Mouse (Mus musculus): Measurements from ENCODE around the gene Foxp1. TPM values are rescaled to one million over a fixed set of nuclear protein-coding genes. Genes with fewer than 3 reads are reported as not detected.

Gene Foxp1
- polyA plus RNA-seq, 1 experiment from 2014 or later: 141 TPM

- no peak overlapping the region for H3K4me3 ChIP-seq
- H3K27me3 ChIP-seq: no peaks in the 10 kb centered on the region
- H3K9ac ChIP-seq: no peak overlapping the region
- no peaks in the 10 kb centered on the region for H3K36me3 ChIP-seq
- WGBS: 88% methylated on average over 4 of the region's 4 CpGs
- no peak overlapping the region for H3K27ac ChIP-seq
- H3K4me2 ChIP-seq (replicated peaks): no peak overlapping the region
- no peaks in the 10 kb centered on the region for H3K4me1 ChIP-seq
- H3K9me3 ChIP-seq: no peaks in the 10 kb centered on the region
- no peak for ATAC-seq (ENCODE audit: low FRiP score, low read depth)
Observed at GRCm38 (mm10) chr6:99251924-99252323, 270.6 kb downstream of the Foxp1 start.

- WGBS: 85% methylated on average over 3 of the region's 3 CpGs
- Histone ChIP-seq H3K4me2 (replicated peaks) (no peak overlapping the region), H3K9me3 (no peaks in the 10 kb centered on the region), H3K4me3 (no peak overlapping the region), H3K9ac (no peak overlapping the region), H3K27me3 (no peaks in the 10 kb centered on the region), H3K36me3 (no peaks in the 10 kb centered on the region), H3K4me1 (no peaks in the 10 kb centered on the region), H3K27ac (no peak overlapping the region)
- no peak for ATAC-seq (ENCODE audit: low FRiP score, low read depth)
Observed at GRCm38 (mm10) chr6:99251222-99251621, 271.3 kb downstream of the Foxp1 start.

- Histone ChIP-seq H3K36me3 (no peaks in the 10 kb centered on the region), H3K27me3 (no peaks in the 10 kb centered on the region), H3K4me2 (replicated peaks) (no peak overlapping the region), H3K27ac (no peak overlapping the region), H3K9ac (no peak overlapping the region), H3K4me1 (no peaks in the 10 kb centered on the region), H3K9me3 (no peaks in the 10 kb centered on the region), H3K4me3 (no peak overlapping the region)
- WGBS: 83% methylated on average over 5 of the region's 5 CpGs
- no peak for ATAC-seq (ENCODE audit: low FRiP score, low read depth)
Observed at GRCm38 (mm10) chr6:99249496-99250030, 273.0 kb downstream of the Foxp1 start.

GRCm38 (mm10) chr6:99248396-99248795 lies 274.1 kb downstream of the Foxp1 start:
- Histone ChIP-seq H3K4me2 (replicated peaks) (no peak overlapping the region), H3K27me3 (no peaks in the 10 kb centered on the region), H3K36me3 (no peaks in the 10 kb centered on the region), H3K27ac (no peak overlapping the region), H3K9ac (no peak overlapping the region), H3K4me3 (no peak overlapping the region), H3K9me3 (no peaks in the 10 kb centered on the region), H3K4me1 (no peaks in the 10 kb centered on the region)
- ATAC-seq (ENCODE audit: low FRiP score, low read depth): no peak
- 56% methylated on average over 8 of the region's 8 CpGs for WGBS

GRCm38 (mm10) chr6:99241625-99242395 lies 280.7 kb downstream of the Foxp1 start:
- H3K4me1 ChIP-seq: no peaks in the 10 kb centered on the region
- WGBS: 88% methylated on average over 10 of the region's 10 CpGs
- H3K9ac ChIP-seq: no peak overlapping the region
- H3K27me3 ChIP-seq: no peaks in the 10 kb centered on the region
- no peaks in the 10 kb centered on the region for H3K36me3 ChIP-seq
- H3K9me3 ChIP-seq: no peaks in the 10 kb centered on the region
- ATAC-seq (ENCODE audit: low FRiP score, low read depth): no peak
- no peak overlapping the region for H3K27ac ChIP-seq
- H3K4me3 ChIP-seq: no peak overlapping the region
- no peak overlapping the region for H3K4me2 ChIP-seq (replicated peaks)

GRCm38 (mm10) chr6:99240764-99241163 lies 281.8 kb downstream of the Foxp1 start:
- Histone ChIP-seq H3K9ac (no peak overlapping the region), H3K4me2 (replicated peaks) (no peak overlapping the region), H3K36me3 (no peaks in the 10 kb centered on the region), H3K27me3 (no peaks in the 10 kb centered on the region), H3K27ac (no peak overlapping the region), H3K4me3 (no peak overlapping the region), H3K4me1 (0 out of 2 replicates have a peak, but pooled peaks cover 3% of the 10 kb centered on the region), H3K9me3 (no peaks in the 10 kb centered on the region)
- no peak for ATAC-seq (ENCODE audit: low FRiP score, low read depth)

GRCm38 (mm10) chr6:99235588-99235987 lies 286.9 kb downstream of the Foxp1 start:
- WGBS: 75% methylated on average over 8 of the region's 8 CpGs
- H3K4me3 ChIP-seq: no peak overlapping the region
- H3K4me1 ChIP-seq: peaks cover 37% of the 10 kb centered on the region
- H3K27ac ChIP-seq: peak overlapping the region; percentile 28; the same call in 1 of the 2 replicates
- H3K36me3 ChIP-seq: no peaks in the 10 kb centered on the region
- no peak overlapping the region for H3K9ac ChIP-seq
- H3K4me2 ChIP-seq (replicated peaks): no peak overlapping the region
- no peak; the same call in 1 of the 2 replicates for ATAC-seq (ENCODE audit: low FRiP score, low read depth)
- no peaks in the 10 kb centered on the region for H3K9me3 ChIP-seq
- 0 out of 2 replicates have a peak, but pooled peaks cover 4% of the 10 kb centered on the region for H3K27me3 ChIP-seq

GRCm38 (mm10) chr6:99233411-99233810 lies 289.1 kb downstream of the Foxp1 start:
- Histone ChIP-seq H3K4me3 (no peak overlapping the region), H3K9me3 (no peaks in the 10 kb centered on the region), H3K27ac (no peak overlapping the region), H3K27me3 (0 out of 2 replicates have a peak, but pooled peaks cover 4% of the 10 kb centered on the region), H3K4me1 (peaks cover 40% of the 10 kb centered on the region), H3K4me2 (replicated peaks) (no peak overlapping the region; the same call in 1 of the 2 replicates), H3K9ac (no peak overlapping the region), H3K36me3 (no peaks in the 10 kb centered on the region)
- no peak for ATAC-seq (ENCODE audit: low FRiP score, low read depth)
- WGBS: 29% methylated on average over 10 of the region's 10 CpGs

GRCm38 (mm10) chr6:99228336-99228870 lies 294.1 kb downstream of the Foxp1 start:
- WGBS: 90% methylated on average over 6 of the region's 6 CpGs
- Histone ChIP-seq H3K4me3 (no peak overlapping the region), H3K36me3 (no peaks in the 10 kb centered on the region), H3K9ac (no peak overlapping the region), H3K4me1 (peaks cover 19% of the 10 kb centered on the region), H3K27ac (no peak overlapping the region), H3K4me2 (replicated peaks) (no peak overlapping the region), H3K27me3 (0 out of 2 replicates have a peak, but pooled peaks cover 4% of the 10 kb centered on the region), H3K9me3 (no peaks in the 10 kb centered on the region)
- ATAC-seq (ENCODE audit: low FRiP score, low read depth): no peak

- Histone ChIP-seq H3K9me3 (no peaks in the 10 kb centered on the region), H3K4me3 (no peak overlapping the region), H3K4me2 (replicated peaks) (no peak overlapping the region), H3K9ac (no peak overlapping the region), H3K4me1 (no peaks in the 10 kb centered on the region; the same call in 1 of the 2 replicates), H3K36me3 (peaks cover 2% of the 10 kb centered on the region; the same call in 1 of the 2 replicates), H3K27ac (no peak overlapping the region), H3K27me3 (no peaks in the 10 kb centered on the region)
- WGBS: 75% methylated on average over 5 of the region's 5 CpGs
- ATAC-seq (ENCODE audit: low FRiP score, low read depth): no peak
Observed at GRCm38 (mm10) chr6:99221147-99221546, 301.4 kb downstream of the Foxp1 start.

- no peak overlapping the region for H3K4me2 ChIP-seq (replicated peaks)
- H3K4me1 ChIP-seq: no peaks in the 10 kb centered on the region; the same call in 1 of the 2 replicates
- no peaks in the 10 kb centered on the region for H3K9me3 ChIP-seq
- 94% methylated on average over 3 of the region's 3 CpGs for WGBS
- H3K36me3 ChIP-seq: peaks cover 2% of the 10 kb centered on the region; the same call in 1 of the 2 replicates
- no peak for ATAC-seq (ENCODE audit: low FRiP score, low read depth)
- no peaks in the 10 kb centered on the region for H3K27me3 ChIP-seq
- H3K4me3 ChIP-seq: no peak overlapping the region
- H3K9ac ChIP-seq: no peak overlapping the region
- H3K27ac ChIP-seq: no peak overlapping the region
Observed at GRCm38 (mm10) chr6:99220472-99220871, 302.0 kb downstream of the Foxp1 start.

- H3K9ac ChIP-seq: no peak overlapping the region
- H3K4me1 ChIP-seq: no peaks in the 10 kb centered on the region; the same call in 1 of the 2 replicates
- no peak overlapping the region for H3K27ac ChIP-seq
- no peaks in the 10 kb centered on the region for H3K27me3 ChIP-seq
- WGBS: 61% methylated on average over 2 of the region's 2 CpGs
- H3K4me2 ChIP-seq (replicated peaks): no peak overlapping the region
- H3K4me3 ChIP-seq: no peak overlapping the region
- no peak for ATAC-seq (ENCODE audit: low FRiP score, low read depth)
- no peaks in the 10 kb centered on the region for H3K36me3 ChIP-seq
- H3K9me3 ChIP-seq: no peaks in the 10 kb centered on the region
Observed at GRCm38 (mm10) chr6:99217846-99218245, 304.7 kb downstream of the Foxp1 start.
